Mouse (Mus musculus): ENCODE data around the gene Slc10a1. TPM values are rescaled to one million over a fixed set of nuclear protein-coding genes. Genes with fewer than 3 reads are reported as not detected.
"Not testable (repeated sequence)": the region's sequence is repeated elsewhere in the genome, so short reads cannot be mapped to it uniquely, and the experiment has no call there.

Gene Slc10a1
- polyA plus RNA-seq, 1 experiment from 2014 or later, result 12.9 TPM

DNA sequence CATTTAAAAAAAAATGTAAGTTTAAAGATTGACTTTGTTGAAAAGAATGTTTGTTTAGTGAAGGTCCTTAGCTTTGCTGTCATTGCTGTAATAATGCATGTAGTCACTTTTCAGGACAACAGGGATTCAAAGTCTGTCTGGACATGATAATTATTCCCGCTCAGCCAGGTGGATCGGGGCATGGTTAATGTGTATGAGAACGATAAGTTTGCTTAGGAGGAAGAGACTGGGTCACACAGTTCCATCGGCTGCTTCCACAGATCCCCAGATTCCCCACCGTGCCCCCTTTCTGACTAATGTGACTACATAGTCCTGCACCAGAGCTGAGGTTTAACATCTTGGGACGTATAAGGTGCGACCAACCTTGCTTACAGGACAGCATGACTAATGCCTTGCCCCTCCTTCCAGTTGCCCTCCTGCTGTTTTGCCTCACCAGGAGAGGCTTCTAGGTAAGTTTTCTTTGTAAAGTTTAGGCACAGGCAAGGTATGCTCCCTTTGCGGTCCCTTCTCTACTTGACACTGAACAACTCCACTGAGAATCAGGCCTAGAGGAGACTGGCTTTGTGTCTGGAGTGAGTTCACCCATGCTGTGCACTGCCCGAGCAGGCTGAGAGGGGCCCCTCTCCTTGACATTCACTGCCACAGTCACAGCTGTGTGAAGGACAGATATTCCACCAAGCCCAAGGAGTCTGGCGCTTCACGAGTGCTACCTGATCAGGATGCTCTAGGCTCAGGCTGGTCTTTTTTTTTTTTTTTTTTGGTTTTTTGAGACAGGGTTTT, 2.3 kb downstream of the Slc10a1 start:
- ATAC-seq (ENCODE audit: insufficient read depth), result 0 out of 2 replicates have a peak, but pooled peaks have one; percentile 41
- no peak overlapping the region for H3K9ac ChIP-seq
- no peaks in the 10 kb centered on the region for H3K36me3 ChIP-seq (replicated peaks)
- 65% methylated on average over 11 of the region's 11 CpGs for WGBS (ENCODE audit: insufficient replicate concordance)
- peak overlapping the region; percentile 8; the same call in 1 of the 2 replicates for H3K4me3 ChIP-seq (replicated peaks)
- H3K9me3 ChIP-seq (replicated peaks), result no peaks in the 10 kb centered on the region
- no peaks in the 10 kb centered on the region for H3K27me3 ChIP-seq
- peak overlapping the region; percentile 29 for H3K4me2 ChIP-seq
- H3K4me1 ChIP-seq (replicated peaks), result no peaks in the 10 kb centered on the region
- no peak overlapping the region for H3K27ac ChIP-seq (replicated peaks)

DNA sequence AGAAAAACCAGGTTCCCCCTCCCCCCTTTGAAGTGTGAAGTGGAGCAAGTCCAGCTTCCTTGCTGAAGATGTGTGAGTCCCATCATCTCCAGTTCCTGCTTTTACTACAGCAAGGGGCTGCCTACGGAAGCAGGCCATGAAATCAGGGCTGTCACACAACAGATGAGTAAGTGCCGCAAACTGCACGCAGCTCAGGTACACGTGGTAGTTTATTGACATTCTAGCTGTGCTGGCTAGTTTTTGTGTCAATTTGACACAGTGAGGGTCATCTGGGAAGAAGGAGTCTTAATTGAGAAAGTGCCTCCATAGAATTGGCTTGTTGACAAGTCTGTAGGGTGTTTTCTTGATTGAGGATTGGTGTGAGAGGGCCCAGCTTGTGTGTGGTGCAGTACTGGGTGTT, 5.9 kb downstream of the Slc10a1 start:
- Histone ChIP-seq H3K36me3 (replicated peaks) (peaks cover 32% of the 10 kb centered on the region), H3K27me3 (no peaks in the 10 kb centered on the region), H3K9me3 (replicated peaks) (no peaks in the 10 kb centered on the region), H3K4me2 (no peak overlapping the region), H3K4me1 (replicated peaks) (no peaks in the 10 kb centered on the region), H3K27ac (replicated peaks) (no peak overlapping the region), H3K4me3 (replicated peaks) (no peak overlapping the region), H3K9ac (no peak overlapping the region)
- ATAC-seq (ENCODE audit: insufficient read depth), result no peak
- 77% methylated on average over 4 of the region's 4 CpGs for WGBS (ENCODE audit: insufficient replicate concordance)

DNA sequence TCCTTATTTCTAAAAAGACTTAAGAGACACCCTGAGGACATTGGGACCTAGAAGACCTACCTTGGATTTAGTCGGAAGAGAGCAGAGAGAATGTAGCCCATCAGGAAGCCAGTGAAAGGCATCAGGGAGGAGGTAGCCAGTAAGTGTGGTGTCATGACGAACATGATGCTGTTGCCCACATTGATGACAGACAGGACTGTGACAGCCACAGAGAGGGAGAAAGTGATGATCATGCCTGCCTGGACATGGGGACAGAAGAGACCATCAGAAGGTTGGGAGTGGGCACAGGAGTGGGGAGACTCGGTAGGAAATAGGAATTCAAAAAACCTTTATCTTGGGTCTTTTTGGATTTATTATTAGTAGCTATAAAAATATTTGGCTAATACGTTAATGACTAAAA, 10.5 kb downstream of the Slc10a1 start:
- Histone ChIP-seq H3K9ac (no peak overlapping the region), H3K9me3 (replicated peaks) (no peaks in the 10 kb centered on the region), H3K4me2 (no peak overlapping the region), H3K27me3 (no peaks in the 10 kb centered on the region), H3K4me1 (replicated peaks) (no peaks in the 10 kb centered on the region), H3K27ac (replicated peaks) (no peak overlapping the region), H3K36me3 (replicated peaks) (peaks cover 79% of the 10 kb centered on the region), H3K4me3 (replicated peaks) (no peak overlapping the region)
- ATAC-seq (ENCODE audit: insufficient read depth), result no peak
- 74% methylated on average over 4 of the region's 4 CpGs for WGBS (ENCODE audit: insufficient replicate concordance)

DNA sequence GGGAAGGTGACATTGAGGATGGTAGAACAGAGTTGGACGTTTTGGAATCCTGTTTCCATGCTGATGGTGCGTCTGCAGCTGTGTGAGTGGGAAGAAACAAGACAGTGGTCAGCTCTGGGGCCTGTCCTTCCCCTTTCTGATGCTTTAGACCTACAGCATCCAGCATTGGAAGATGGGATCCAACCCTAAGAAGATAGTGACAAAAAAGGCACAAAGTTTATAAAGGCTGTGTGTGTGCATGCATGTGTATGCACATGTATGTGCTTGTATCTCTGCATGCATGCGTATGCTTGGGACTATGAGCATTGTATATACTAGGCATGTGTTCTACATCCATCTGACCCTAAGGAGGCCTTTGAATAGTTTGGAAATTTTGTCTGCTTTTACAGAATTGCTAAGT, 12.5 kb downstream of the Slc10a1 start:
- no peak overlapping the region for H3K4me2 ChIP-seq
- peaks cover 14% of the 10 kb centered on the region; the same call in 1 of the 2 replicates for H3K4me1 ChIP-seq (replicated peaks)
- no peaks in the 10 kb centered on the region for H3K9me3 ChIP-seq (replicated peaks)
- peaks cover 98% of the 10 kb centered on the region for H3K36me3 ChIP-seq (replicated peaks)
- H3K4me3 ChIP-seq (replicated peaks), result no peak overlapping the region
- no peaks in the 10 kb centered on the region for H3K27me3 ChIP-seq
- ATAC-seq (ENCODE audit: insufficient read depth), result no peak
- H3K9ac ChIP-seq, result no peak overlapping the region
- WGBS (ENCODE audit: insufficient replicate concordance), result 76% methylated on average over 3 of the region's 3 CpGs
- H3K27ac ChIP-seq (replicated peaks), result no peak overlapping the region

DNA sequence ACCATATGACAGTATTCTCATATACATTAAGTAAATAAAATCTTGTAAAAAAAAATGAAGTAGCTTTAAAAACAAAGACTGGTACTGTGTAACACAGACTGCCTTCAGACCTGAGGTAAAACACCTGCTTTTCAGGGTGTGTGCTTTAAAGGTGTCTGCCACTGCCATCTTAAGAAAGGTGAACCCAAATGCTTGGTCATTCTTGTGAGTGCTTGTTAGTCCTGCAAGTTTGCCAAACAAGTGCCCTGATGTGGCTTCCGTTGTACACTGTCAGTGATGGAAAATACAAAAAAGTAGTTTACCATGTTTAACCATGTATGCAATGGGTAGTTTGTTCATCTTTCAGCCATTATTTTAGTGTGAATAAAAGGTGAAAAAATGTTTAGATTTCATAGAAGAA, 16.0 kb downstream of the Slc10a1 start:
- Histone ChIP-seq H3K4me2 (no peak overlapping the region), H3K36me3 (replicated peaks) (peaks cover 94% of the 10 kb centered on the region), H3K9ac (no peak overlapping the region), H3K4me3 (replicated peaks) (no peak overlapping the region), H3K4me1 (replicated peaks) (peaks cover 30% of the 10 kb centered on the region), H3K27ac (replicated peaks) (no peak overlapping the region), H3K27me3 (no peaks in the 10 kb centered on the region), H3K9me3 (replicated peaks) (no peaks in the 10 kb centered on the region)
- 93% methylated on average over 1 of the region's 1 CpGs for WGBS (ENCODE audit: insufficient replicate concordance)
- ATAC-seq (ENCODE audit: insufficient read depth), result no peak

DNA sequence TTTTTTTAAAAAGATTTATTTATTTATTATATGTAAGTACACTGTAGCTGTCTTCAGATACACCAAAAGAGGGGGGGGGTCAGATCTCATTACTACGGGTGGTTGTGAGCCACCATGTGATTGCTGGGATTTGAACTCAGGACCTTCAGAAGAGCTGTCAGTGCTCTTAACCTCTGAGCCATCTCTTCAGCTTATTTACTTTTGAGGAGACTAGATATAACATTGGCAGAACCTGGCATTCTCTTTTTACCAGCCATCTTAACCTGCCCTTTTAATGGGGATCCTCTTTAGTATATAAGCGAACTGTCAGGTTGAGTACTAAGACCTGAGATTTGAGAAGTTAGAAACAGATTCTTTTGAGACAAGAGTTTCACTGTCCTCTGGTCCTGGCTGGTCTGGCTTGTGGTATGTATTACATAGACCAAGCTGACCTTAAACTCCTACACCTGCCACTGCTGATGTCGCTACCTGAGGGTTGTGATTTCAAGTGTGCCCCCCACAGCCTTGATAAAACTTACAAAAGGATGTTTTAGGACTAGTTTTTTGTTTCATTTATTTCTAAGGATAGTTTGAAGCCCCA, 16.8 kb downstream of the Slc10a1 start:
- 83% methylated on average over 3 of the region's 3 CpGs for WGBS (ENCODE audit: insufficient replicate concordance)
- peaks cover 38% of the 10 kb centered on the region for H3K4me1 ChIP-seq (replicated peaks)
- no peak overlapping the region for H3K4me2 ChIP-seq
- ATAC-seq (ENCODE audit: insufficient read depth), result no peak
- no peak overlapping the region for H3K27ac ChIP-seq (replicated peaks)
- no peaks in the 10 kb centered on the region for H3K9me3 ChIP-seq (replicated peaks)
- no peaks in the 10 kb centered on the region for H3K27me3 ChIP-seq
- no peak overlapping the region for H3K9ac ChIP-seq
- peaks cover 94% of the 10 kb centered on the region for H3K36me3 ChIP-seq (replicated peaks)
- H3K4me3 ChIP-seq (replicated peaks), result no peak overlapping the region

DNA sequence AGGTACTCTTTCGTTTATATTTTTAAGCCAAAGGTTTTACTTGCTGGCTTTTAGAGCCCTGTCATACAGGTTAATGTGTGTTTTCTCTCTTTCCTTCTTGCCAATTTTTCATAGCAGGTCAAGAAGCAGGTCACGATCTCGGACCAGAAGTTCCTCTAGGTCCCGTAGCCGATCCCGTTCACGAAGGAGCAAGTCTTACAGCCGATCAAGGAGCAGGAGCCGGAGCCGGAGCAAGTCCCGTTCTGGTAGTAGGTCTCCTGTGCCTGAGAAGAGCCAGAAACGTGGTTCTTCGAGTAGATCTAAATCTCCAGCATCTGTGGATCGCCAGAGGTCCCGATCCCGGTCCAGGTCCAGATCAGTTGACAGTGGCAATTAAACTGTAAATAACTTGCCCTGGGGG, 18.9 kb downstream of the Slc10a1 start:
- not testable (repeated sequence) for ATAC-seq (ENCODE audit: insufficient read depth); H3K27ac ChIP-seq (replicated peaks); H3K4me3 ChIP-seq (replicated peaks); H3K9me3 ChIP-seq (replicated peaks); H3K4me2 ChIP-seq; H3K27me3 ChIP-seq; H3K9ac ChIP-seq
- 90% methylated on average over 16 of the region's 16 CpGs for WGBS (ENCODE audit: insufficient replicate concordance)
- H3K36me3 ChIP-seq (replicated peaks), result peaks cover 78% of the 10 kb centered on the region
- peaks cover 41% of the 10 kb centered on the region for H3K4me1 ChIP-seq (replicated peaks)

DNA sequence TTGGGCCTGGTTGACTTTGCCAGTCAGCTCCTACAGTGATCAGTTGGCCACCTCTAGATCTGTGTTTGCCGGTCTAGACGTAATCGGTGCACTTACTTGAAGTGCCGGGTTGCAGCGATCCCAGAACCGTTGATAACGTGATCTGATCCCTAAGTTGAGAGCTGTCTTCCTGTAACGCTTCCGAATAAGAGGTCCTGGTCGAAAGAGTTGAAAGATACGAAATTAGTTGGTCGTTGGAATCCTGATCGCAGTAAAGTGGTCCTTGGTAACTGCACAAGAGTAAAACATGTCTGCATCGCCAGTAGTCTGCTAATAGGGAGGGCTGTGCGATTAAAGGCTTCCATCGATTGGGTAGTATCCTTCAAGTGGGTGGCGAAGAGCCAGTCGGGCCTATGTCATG, 20.3 kb downstream of the Slc10a1 start:
- Histone ChIP-seq H3K27ac (replicated peaks) (no peak overlapping the region), H3K4me2 (no peak overlapping the region; the same call in 1 of the 2 replicates), H3K4me3 (replicated peaks) (0 out of 2 replicates have a peak overlapping the region, but pooled peaks have one; percentile 4), H3K36me3 (replicated peaks) (peaks cover 64% of the 10 kb centered on the region), H3K9ac (0 out of 2 replicates have a peak overlapping the region, but pooled peaks have one; percentile 12), H3K4me1 (replicated peaks) (peaks cover 55% of the 10 kb centered on the region), H3K9me3 (replicated peaks) (no peaks in the 10 kb centered on the region), H3K27me3 (no peaks in the 10 kb centered on the region)
- ATAC-seq (ENCODE audit: insufficient read depth), result no peak
- 92% methylated on average over 18 of the region's 18 CpGs for WGBS (ENCODE audit: insufficient replicate concordance)

DNA sequence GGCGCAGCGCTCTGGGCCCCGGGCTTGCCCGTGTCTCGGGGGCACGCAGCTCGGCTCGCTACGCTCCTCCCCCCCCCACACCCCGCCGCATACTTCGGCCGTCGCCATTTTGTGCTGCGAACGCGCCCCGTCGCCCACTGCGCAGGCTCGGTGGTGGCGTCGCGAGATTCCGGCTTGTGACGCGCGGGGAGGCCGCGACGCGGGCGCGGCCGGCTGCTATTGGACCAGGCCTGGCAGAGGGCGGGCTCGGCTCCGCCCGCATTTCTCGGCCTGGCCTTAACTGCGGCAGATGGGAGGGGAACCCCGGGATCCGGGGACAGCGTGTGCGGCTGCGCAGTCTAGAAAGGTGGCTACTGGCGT, 22.5 kb downstream of the Slc10a1 start:
- H3K4me1 ChIP-seq (replicated peaks), result peaks cover 59% of the 10 kb centered on the region
- H3K36me3 ChIP-seq (replicated peaks), result peaks cover 45% of the 10 kb centered on the region
- under 1% methylated on average over 43 of the region's 47 CpGs for WGBS (ENCODE audit: insufficient replicate concordance)
- H3K27ac ChIP-seq (replicated peaks), result peak overlapping the region; percentile 97
- peak overlapping the region; percentile 73 for H3K4me2 ChIP-seq
- H3K9me3 ChIP-seq (replicated peaks), result no peaks in the 10 kb centered on the region
- peak overlapping the region; percentile 72 for H3K4me3 ChIP-seq (replicated peaks)
- H3K9ac ChIP-seq, result peak overlapping the region; percentile 86
- H3K27me3 ChIP-seq, result no peaks in the 10 kb centered on the region
- ATAC-seq (ENCODE audit: insufficient read depth), result peak; percentile 92

DNA sequence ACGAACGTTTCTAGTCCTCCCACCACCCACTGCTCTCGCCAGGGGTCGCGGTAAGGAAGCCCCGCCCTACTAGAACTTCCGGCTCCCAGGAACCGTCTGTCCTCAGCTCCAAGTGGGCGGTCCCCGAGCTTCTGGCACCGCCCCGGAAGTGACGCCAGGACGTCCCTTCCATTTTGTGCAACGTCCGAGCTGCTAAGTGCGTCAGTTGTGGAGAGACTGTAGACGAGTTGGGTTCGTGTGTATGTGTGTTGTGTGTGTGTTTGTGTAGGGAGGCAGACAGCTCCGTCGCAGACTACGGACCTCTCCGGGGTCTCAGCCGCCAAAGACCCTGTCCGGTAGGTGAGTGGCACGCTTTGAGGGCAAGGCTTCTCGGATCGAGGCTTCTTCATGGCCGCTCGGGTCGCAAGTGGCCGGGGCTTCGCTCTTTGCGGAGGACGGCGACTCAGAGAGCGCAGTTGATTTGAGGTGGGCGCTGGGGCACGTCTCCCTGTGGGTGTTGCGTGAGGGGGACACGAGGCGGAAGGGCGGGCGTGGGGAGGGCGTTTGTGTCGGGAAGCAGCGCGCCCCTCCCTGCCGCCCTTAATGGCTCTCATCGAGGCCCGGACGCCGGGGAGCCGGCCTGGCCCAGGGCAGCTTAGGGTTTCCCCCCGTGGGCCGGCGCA, 23.0 kb downstream of the Slc10a1 start, which contains the start of gene Srsf5:
Srsf5 (plus strand) TSS at position 171 of the 662 bp plus-strand sequence.
- WGBS (ENCODE audit: insufficient replicate concordance), result under 1% methylated on average over 54 of the region's 57 CpGs
- ATAC-seq (ENCODE audit: insufficient read depth), result peak; percentile 73
- H3K36me3 ChIP-seq (replicated peaks), result peaks cover 40% of the 10 kb centered on the region
- no peaks in the 10 kb centered on the region for H3K27me3 ChIP-seq
- peak within 1 kb of the TSS; percentile 97 for H3K27ac ChIP-seq (replicated peaks)
- no peaks in the 10 kb centered on the region for H3K9me3 ChIP-seq (replicated peaks)
- H3K9ac ChIP-seq, result peak within 1 kb of the TSS; percentile 86
- peaks cover 63% of the 10 kb centered on the region for H3K4me1 ChIP-seq (replicated peaks)
- H3K4me3 ChIP-seq (replicated peaks), result peak within 1 kb of the TSS; percentile 72
- H3K4me2 ChIP-seq, result peak within 1 kb of the TSS; percentile 73

DNA sequence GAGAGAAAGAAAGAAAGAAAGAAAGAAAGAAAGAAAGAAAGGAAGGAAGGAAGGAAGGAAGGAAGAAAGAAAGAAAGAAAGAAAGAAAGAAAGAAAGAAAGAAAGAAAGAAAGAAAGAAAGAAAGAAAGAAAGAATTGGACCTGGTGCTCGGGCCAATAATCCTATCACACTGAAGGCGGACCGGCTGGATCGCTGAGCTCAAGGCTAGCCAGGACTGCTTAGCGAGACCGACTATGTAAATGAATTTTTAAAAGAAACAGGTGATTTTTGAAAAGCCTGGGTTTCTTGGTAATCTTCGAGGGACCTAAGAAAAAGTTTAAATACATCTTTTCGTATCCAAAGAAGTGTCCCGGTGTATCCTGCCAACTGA, 23.6 kb downstream of the Slc10a1 start:
- Histone ChIP-seq H3K4me3 (replicated peaks) (peak overlapping the region; percentile 72), H3K9ac (peak overlapping the region; percentile 86), H3K36me3 (replicated peaks) (peaks cover 39% of the 10 kb centered on the region), H3K4me1 (replicated peaks) (peaks cover 68% of the 10 kb centered on the region), H3K27ac (replicated peaks) (peak overlapping the region; percentile 97), H3K4me2 (peak overlapping the region; percentile 73)
- not testable (repeated sequence) for H3K27me3 ChIP-seq; ATAC-seq (ENCODE audit: insufficient read depth); H3K9me3 ChIP-seq (replicated peaks)
- WGBS (ENCODE audit: insufficient replicate concordance), result under 1% methylated on average over 9 of the region's 9 CpGs
